Mouse (Mus musculus): ENCODE results near the gene Dnajc11.

Gene Dnajc11

GRCm38 (mm10) chr4:151933505-151934214 is at the start of gene Dnajc11:
Gene Dnajc11, plus strand, starts transcription at chr4:151933691.
- peak; percentile 90 for DNase-seq (ENCODE audit: low read depth, low spot score)

GRCm38 (mm10) chr4:151893241-151893640 is 40.2 kb upstream of the Dnajc11 start:
- no peak for DNase-seq (ENCODE audit: low read depth, low spot score)

- no peak for DNase-seq (ENCODE audit: low read depth, low spot score)
Observed at GRCm38 (mm10) chr4:151894926-151895325, 38.6 kb upstream of the Dnajc11 start.

DNA sequence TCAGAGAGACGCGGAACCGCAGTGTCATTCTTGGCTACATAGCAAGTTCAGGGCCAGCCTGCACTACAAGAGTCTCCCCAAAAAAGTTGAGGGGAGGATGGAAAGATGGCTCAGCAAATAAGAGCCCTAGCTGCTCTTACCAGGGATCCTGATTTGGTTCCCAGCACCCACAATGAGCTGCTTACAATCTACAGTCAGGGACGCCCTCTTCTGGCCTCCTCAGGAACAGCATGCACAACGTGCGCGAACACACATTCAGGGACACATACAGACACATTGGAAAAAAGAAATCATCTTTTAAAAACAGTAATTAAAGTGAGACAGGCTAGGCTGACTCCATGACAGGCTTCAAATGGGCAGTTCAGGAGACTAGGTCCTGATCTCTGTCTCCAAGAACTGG is 37.9 kb upstream of the Dnajc11 start:
- DNase-seq (ENCODE audit: low read depth, low spot score): no peak

DNA sequence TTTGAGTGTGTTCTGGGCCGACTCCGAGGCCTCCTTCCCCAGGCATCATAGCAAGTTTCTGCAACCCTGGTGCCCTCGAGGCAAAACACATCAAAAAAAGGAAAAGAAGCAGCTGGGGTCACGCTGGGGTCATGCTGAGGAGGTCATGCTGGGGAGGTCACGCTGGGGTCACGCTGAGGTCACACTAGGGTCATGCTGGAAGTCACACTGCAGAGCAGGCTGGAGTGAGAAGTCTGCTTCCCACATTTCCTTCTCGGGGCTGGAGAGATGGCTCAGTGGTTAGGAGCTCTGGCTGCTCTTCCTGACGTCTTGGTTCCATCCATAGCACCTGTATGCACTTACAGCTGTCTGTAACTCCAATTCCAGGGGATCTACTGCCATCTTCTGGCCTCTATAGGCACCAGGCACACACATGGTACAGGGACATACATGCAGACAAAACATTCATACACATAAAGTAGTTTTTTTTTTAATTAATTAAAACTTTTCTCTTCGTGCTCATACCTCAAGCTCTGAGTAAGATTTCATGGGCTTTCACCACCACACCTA is 36.3 kb upstream of the Dnajc11 start:
- DNase-seq (ENCODE audit: low read depth, low spot score): no peak

GRCm38 (mm10) chr4:151898600-151899245 is 34.8 kb upstream of the Dnajc11 start:
- DNase-seq (ENCODE audit: low read depth, low spot score): peak; percentile 46

DNA sequence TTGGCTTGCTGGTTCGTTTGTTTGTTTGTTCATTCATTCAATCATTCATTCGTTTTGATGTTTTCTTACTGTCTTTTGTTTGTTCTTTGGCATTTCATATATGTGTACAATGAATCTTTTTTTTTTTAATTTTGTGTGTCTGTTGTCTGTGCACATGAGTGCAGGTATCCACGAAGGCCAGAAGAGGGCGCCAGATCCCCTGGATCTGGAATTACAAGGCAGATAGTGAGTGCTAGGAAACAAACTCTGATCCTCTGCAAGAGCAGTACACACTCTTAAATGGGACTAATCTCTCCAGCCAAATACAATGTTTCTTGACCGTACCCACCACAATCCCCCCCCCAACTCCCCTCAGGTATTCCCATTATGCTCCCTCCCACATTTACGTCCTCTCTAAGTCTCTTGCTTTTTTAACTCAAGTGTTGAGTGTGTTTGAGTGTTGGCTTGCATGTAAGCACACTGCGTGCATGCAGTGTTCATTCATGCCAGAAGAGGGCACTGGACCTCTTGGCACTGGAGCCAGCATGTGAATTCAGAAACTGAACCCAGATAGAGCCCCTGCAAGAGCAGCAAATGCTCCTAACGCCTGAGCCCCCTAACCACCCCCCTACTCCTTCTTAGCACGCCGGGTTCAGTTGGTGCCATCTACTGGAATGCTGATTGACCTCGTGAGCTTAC is 33.6 kb upstream of the Dnajc11 start:
- no peak for DNase-seq (ENCODE audit: low read depth, low spot score)

DNA sequence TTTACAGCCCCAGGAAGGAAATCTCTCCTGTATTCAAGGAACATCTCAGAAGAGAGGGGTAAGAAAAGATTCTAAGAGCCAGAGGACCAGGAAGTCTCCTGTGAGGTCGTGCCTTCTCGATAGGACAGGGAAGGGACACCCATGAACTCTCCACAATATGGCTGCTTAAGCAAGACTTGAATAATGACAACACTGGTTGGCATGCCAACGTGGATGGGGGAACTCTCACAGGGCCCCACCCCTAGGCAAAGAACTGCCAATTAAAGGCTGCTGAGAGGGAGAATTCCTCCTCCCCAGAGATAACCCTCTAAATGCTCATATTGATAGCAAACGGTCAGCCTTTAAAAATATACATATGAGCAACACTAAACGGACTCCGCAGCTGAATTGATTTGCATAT is 32.8 kb upstream of the Dnajc11 start:
- no peak for DNase-seq (ENCODE audit: low read depth, low spot score)

DNA sequence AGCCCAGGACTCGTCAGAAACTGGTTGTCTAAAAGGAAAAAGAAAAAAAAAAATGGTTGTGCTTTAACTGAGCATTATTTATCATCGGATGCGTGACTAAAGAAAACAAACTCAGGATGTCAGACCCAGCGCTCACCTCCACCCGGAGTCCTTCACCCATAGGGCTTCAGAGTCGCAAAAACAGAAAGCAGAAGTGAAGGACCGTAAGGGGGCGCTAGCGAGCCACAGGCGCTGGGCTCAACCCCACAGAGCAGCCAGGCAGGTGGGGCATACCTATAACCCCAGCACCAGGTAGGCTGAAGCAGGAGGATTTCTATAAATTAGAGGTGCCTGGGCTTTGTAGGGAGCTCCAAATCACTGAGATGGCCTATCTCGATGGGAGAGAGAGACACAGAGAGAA is 32.1 kb upstream of the Dnajc11 start:
- no peak for DNase-seq (ENCODE audit: low read depth, low spot score)

GRCm38 (mm10) chr4:151902046-151902688 is 31.3 kb upstream of the Dnajc11 start:
- no peak for DNase-seq (ENCODE audit: low read depth, low spot score)

GRCm38 (mm10) chr4:151902689-151903241 is 30.7 kb upstream of the Dnajc11 start:
- DNase-seq (ENCODE audit: low read depth, low spot score): peak; percentile 93

- DNase-seq (ENCODE audit: low read depth, low spot score): no peak
Observed at GRCm38 (mm10) chr4:151904098-151904497, 29.4 kb upstream of the Dnajc11 start.

- no peak for DNase-seq (ENCODE audit: low read depth, low spot score)
Observed at GRCm38 (mm10) chr4:151905621-151906020, 27.9 kb upstream of the Dnajc11 start.

DNA sequence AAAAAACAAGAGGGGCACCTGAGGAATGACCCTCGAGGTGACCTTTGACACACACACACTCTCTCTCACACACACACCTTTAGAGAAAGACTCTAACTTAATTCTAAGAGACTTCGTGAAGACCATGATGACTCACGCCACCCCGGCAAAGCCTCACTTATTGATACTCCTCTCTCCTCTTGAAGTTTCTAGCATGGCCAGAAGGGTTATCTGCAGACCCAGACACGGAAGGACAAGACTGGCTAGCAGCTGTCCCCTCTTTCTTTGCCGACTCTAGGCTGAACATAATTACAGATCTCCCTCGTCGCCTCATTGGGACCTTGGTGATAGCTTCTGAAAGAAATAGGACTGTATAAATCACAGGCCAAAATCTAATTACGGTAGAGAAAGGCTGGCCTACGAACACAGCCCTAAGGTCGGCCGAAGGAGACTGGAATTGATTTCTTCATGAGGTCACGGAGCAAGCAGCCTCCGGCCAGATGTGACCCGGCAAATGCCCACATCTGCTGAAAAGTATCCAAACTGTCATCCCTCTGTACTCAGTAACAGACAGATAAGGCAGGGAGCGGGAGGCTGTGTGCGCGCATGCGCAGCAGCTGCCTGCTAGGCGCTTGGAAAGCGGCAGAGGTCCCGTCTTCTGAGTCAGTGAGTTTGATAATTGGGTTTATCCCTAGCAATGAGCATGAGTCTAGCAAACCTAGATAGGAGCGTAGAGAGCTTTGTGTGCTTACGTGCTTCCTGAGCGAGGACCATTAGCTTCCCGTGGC is 25.7 kb upstream of the Dnajc11 start:
- no peak for DNase-seq (ENCODE audit: low read depth, low spot score)

GRCm38 (mm10) chr4:151908809-151909208 is 24.7 kb upstream of the Dnajc11 start:
- DNase-seq (ENCODE audit: low read depth, low spot score): no peak

GRCm38 (mm10) chr4:151916271-151916670 is 17.2 kb upstream of the Dnajc11 start:
- no peak for DNase-seq (ENCODE audit: low read depth, low spot score)

GRCm38 (mm10) chr4:151919135-151919840 is 14.2 kb upstream of the Dnajc11 start:
- peak; percentile 68 for DNase-seq (ENCODE audit: low read depth, low spot score)

DNA sequence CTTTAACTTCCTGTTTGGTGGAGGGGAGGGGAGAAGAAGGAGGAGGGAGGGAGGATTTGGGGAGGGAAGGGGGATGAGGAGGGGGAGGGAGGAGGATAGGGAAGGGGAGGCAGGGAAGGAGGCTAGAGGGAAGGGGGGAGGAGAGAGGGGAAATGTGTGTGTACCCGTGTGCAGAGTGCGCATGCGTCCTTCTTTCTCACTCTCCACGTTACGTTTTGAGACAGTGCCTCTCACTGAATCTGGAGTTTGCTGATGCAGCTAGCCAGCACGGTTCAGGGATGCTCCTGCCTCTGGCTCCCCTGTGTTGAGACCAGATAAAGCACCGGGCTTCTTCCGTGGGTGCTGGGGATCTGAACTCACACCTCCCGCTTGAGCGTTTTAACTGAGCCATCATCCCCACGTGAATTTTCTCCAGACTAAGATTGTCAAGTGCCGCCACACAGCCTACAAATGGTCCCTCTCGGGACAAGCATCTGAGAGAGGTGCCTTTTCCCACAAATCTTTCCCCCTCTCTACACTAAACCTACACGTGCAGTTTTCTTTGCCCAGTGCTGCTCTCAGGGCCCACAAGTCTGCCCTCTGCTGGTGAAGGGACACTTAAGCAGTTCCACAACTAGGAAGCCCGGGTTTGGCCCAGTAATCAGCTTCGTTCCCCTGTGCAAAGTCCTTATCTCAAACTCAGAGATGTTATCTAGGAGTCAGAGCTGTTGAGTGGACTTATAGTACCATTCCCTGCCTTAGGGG is 13.4 kb upstream of the Dnajc11 start:
- DNase-seq (ENCODE audit: low read depth, low spot score): no peak

DNA sequence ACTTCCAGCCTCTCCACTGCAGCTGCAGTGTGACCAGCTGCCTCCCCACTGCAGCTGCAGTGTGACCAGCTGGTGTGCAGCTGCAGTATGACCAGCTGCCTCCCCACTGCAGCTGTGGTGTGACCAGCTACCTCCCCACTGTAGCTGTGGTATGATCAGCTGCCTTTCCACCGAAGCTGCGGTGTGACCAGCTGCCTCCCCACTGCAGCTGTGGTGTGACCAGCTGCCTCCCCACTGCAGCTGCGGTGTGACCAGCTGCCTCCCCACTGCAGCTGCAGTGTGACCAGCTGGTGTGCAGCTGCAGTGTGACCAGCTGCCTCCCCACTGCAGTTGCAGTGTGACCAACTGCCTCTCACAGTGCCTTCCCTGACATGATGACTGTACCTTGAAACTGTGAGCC is 11.4 kb upstream of the Dnajc11 start:
- DNase-seq (ENCODE audit: low read depth, low spot score): no peak
